Mouse (Mus musculus) kidney, embryonic 16.5 days (tissue): ENCODE results near the gene Ube2s. TPM values are rescaled to one million over a fixed set of nuclear protein-coding genes. Genes with fewer than 3 reads are reported as not detected.

ENCODE experiments used
- ATAC-seq: fragments of 200-750 bp; cut with Nextera tagmentation; 2 replicates; pipeline ENCODE4 v1.8.0; 2017; ENCODE audit warnings: moderate TSS enrichment; ENCODE audit not compliant: low FRiP score, low TSS enrichment
- H3K27ac ChIP-seq: fragments of 300-500 bp; sonication (generic); 2 replicates; pipeline ENCODE4 v1.5.1; 2014; ENCODE audit warnings: low read length
- H3K27me3 ChIP-seq: fragments of 300-500 bp; sonication (generic); 2 replicates; pipeline ENCODE4 v1.6.1; 2014; ENCODE audit warnings: low read length, control low read depth, mixed read lengths; ENCODE audit not compliant: insufficient read depth
- H3K36me3 ChIP-seq: fragments of 300-500 bp; sonication (generic); 2 replicates; pipeline ENCODE4 v1.6.1; 2014; ENCODE audit warnings: low read length, control low read depth, mixed read lengths; ENCODE audit not compliant: insufficient read depth
- H3K4me1 ChIP-seq: fragments of 300-500 bp; sonication (generic); 2 replicates; pipeline ENCODE4 v1.6.1; 2014; ENCODE audit warnings: low read length, control low read depth, mixed read lengths; ENCODE audit not compliant: insufficient read depth
- H3K4me2 ChIP-seq: fragments of 300-500 bp; sonication (generic); replicated peaks from 2 replicates; pipeline ENCODE4 v1.6.1; 2014; ENCODE audit warnings: low read depth, low read length
- H3K4me3 ChIP-seq: fragments of 300-500 bp; sonication (generic); 2 replicates; pipeline ENCODE4 v1.5.1; 2014; ENCODE audit warnings: mild to moderate bottlenecking, low read length
- H3K9ac ChIP-seq: fragments of 300-500 bp; sonication (generic); replicated peaks from 2 replicates; pipeline ENCODE4 v1.6.1; 2014; ENCODE audit warnings: low read length
- H3K9me3 ChIP-seq: fragments of 300-500 bp; sonication (generic); 2 replicates; pipeline ENCODE4 v1.6.1; 2016; ENCODE audit warnings: low read length, control low read depth
- WGBS: fragments of 180-500 bp; shearing (Covaris S2); extraction: QIAGEN DNeasy Blood & Tissue Kit; methylation state at CpG from one replicate; pipeline ENCODE4 v1.1.7; 2014; 5-methylcytosine and 5-hydroxymethylcytosine counted together
- polyA plus RNA-seq: library from polyadenylated mRNA; unstranded; fragments of >200 nt; fragmentation: Nextera tagmentation; extraction: Ambion mirVana; gene quantifications from 2 replicates; pipeline ENCODE4 v1.2.1, GENCODE M21; 2015

Ube2s gene
- polyA plus RNA-seq, 1 experiment from 2014 or later: 360 TPM

GRCm38 (mm10) chr7:4752821-4753570 is 59.4 kb downstream of the Ube2s start, which contains the start of gene Cox6b2:
Cox6b2 (minus strand) TSS chr7:4753094.
- H3K4me1 ChIP-seq: peaks cover 19% of the 10 kb centered on the region
- H3K4me3 ChIP-seq: peak within 1 kb of the TSS; percentile 58
- H3K9me3 ChIP-seq: no peaks in the 10 kb centered on the region
- no peaks in the 10 kb centered on the region for H3K27me3 ChIP-seq
- ATAC-seq: peak; percentile 95
- H3K4me2 ChIP-seq: peak within 1 kb of the TSS; percentile 74
- peak within 1 kb of the TSS; percentile 80 for H3K27ac ChIP-seq
- H3K36me3 ChIP-seq: peaks cover 6% of the 10 kb centered on the region; the same call in 1 of the 2 replicates
- 3% methylated on average over 24 of the region's 24 CpGs for WGBS
- peak within 1 kb of the TSS; percentile 66 for H3K9ac ChIP-seq

- peaks cover 19% of the 10 kb centered on the region for H3K4me1 ChIP-seq
- peak; percentile 86 for ATAC-seq
- no peaks in the 10 kb centered on the region for H3K27me3 ChIP-seq
- H3K9ac ChIP-seq: peak overlapping the region; percentile 61
- H3K36me3 ChIP-seq: peaks cover 6% of the 10 kb centered on the region; the same call in 1 of the 2 replicates
- peak overlapping the region; percentile 58 for H3K4me3 ChIP-seq
- H3K9me3 ChIP-seq: no peaks in the 10 kb centered on the region
- peak overlapping the region; percentile 80 for H3K27ac ChIP-seq
- peak overlapping the region; percentile 74 for H3K4me2 ChIP-seq
- under 1% methylated on average over 30 of the region's 30 CpGs for WGBS
Observed at GRCm38 (mm10) chr7:4751971-4752820, 60.2 kb downstream of the Ube2s start.

GRCm38 (mm10) chr7:4749169-4749568 is 63.2 kb downstream of the Ube2s start:
- ATAC-seq: no peak
- Histone ChIP-seq H3K27me3 (no peaks in the 10 kb centered on the region), H3K9ac (no peak overlapping the region), H3K4me3 (no peak overlapping the region), H3K9me3 (no peaks in the 10 kb centered on the region), H3K36me3 (peaks cover 20% of the 10 kb centered on the region), H3K4me2 (no peak overlapping the region), H3K4me1 (peaks cover 19% of the 10 kb centered on the region), H3K27ac (no peak overlapping the region)
- 83% methylated on average over 2 of the region's 2 CpGs for WGBS

DNA sequence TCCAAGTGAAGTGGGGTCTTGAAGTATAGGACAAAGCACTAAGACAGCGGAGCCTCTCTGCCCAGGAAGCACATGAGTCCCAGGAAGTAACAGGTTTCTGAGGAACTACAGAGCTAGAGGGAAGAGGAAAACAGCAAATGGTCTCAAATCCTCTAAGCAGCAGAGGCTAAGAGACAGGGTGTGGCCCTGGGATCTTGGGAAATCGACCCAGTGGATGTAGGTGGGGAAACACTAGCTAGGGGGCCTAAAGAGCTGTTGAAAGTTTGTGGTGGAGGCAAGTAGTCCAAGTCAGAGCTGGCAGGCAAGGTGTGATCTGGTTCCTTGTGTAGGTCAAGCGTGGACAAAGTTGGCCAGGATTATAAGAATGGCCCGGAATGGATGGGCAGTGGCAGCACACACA is 64.1 kb downstream of the Ube2s start:
- H3K4me1 ChIP-seq: peaks cover 21% of the 10 kb centered on the region
- H3K36me3 ChIP-seq: peaks cover 23% of the 10 kb centered on the region
- no peak overlapping the region for H3K9ac ChIP-seq
- no peaks in the 10 kb centered on the region for H3K9me3 ChIP-seq
- no peaks in the 10 kb centered on the region for H3K27me3 ChIP-seq
- H3K4me2 ChIP-seq: no peak overlapping the region
- no peak for ATAC-seq
- WGBS: 83% methylated on average over 4 of the region's 4 CpGs
- no peak overlapping the region for H3K4me3 ChIP-seq
- no peak overlapping the region for H3K27ac ChIP-seq

GRCm38 (mm10) chr7:4747156-4747899 is 65.1 kb downstream of the Ube2s start:
- ATAC-seq: no peak
- Histone ChIP-seq H3K36me3 (peaks cover 23% of the 10 kb centered on the region), H3K9ac (no peak overlapping the region), H3K27ac (no peak overlapping the region), H3K4me2 (no peak overlapping the region), H3K4me3 (no peak overlapping the region), H3K9me3 (no peaks in the 10 kb centered on the region), H3K27me3 (no peaks in the 10 kb centered on the region), H3K4me1 (peaks cover 15% of the 10 kb centered on the region)
- WGBS: 79% methylated on average over 9 of the region's 9 CpGs

- Histone ChIP-seq H3K9me3 (no peaks in the 10 kb centered on the region), H3K4me1 (peaks cover 16% of the 10 kb centered on the region), H3K4me3 (no peak overlapping the region), H3K27me3 (no peaks in the 10 kb centered on the region), H3K36me3 (peaks cover 23% of the 10 kb centered on the region), H3K27ac (no peak overlapping the region), H3K9ac (no peak overlapping the region), H3K4me2 (no peak overlapping the region)
- 87% methylated on average over 22 of the region's 22 CpGs for WGBS
- ATAC-seq: no peak
Observed at GRCm38 (mm10) chr7:4746326-4746980, 65.9 kb downstream of the Ube2s start.

GRCm38 (mm10) chr7:4744886-4745285 is 67.5 kb downstream of the Ube2s start:
- peaks cover 23% of the 10 kb centered on the region for H3K36me3 ChIP-seq
- no peak for ATAC-seq

More at GRCm38 (mm10) chr7:4744886-4745285, 67.5 kb downstream of the Ube2s start:
- no peak overlapping the region for H3K9ac ChIP-seq
- no peak overlapping the region for H3K4me2 ChIP-seq
- H3K27ac ChIP-seq: no peak overlapping the region
- no peaks in the 10 kb centered on the region for H3K9me3 ChIP-seq
- 96% methylated on average over 5 of the region's 6 CpGs for WGBS
- H3K27me3 ChIP-seq: no peaks in the 10 kb centered on the region
- peaks cover 22% of the 10 kb centered on the region for H3K4me1 ChIP-seq
- H3K4me3 ChIP-seq: no peak overlapping the region
